Comparison of ENCODE assay signal across 8 mouse cellular contexts in the genomic region with DNA sequence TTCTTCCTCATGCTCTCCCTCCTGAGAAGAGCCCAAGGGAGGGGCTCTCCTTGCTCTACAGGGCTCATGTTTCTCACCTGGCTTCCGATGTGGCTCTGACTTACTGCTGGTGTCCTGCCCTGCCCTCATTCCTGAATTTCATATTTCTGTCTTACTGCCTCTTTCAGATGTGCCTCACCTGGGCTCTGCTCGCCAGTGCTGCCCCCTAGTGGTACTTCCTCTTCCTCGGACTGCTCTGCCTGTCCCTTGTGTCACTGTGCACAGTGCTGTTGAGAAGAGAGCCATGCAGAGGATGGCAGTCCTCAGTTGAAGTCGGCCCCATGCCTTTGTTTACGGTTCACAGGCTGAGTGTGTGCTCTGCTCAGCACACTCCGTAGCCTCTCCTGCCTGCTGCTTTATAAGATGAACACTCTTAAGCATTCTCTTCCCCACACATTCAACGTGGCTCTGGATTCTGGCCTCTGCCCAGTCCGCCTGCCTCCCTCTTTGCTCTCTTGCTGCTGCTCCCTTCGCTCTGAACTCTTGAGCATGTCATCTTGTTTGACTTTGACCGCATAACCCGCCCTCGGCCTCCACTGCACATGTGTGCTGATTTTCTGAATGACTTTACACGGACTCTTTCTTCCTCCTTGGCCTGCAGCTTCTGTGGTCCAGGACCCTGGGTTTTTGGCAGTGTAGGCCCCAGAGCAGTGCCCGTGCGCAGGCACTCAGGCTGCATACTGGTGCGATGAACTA.
DNase-seq lines count a peak whose midpoint lies in the region; ATAC-seq and TF ChIP-seq lines count a peak whose summit lies in the region.

No protein-coding gene starts in this region.

- WGBS in heart, embryonic 12.5 days = 71% methylated on average over 16 of the region's 16 CpGs
- 64% methylated on average over 16 of the region's 16 CpGs for WGBS in forebrain, embryonic 16.5 days

- peak; percentile 80; the same call in 1 of the 2 replicates for TF ChIP-seq CTCF in testis, adult 2 months (IDR thresholded peaks at IDR 0.05; ENCODE audit: control insufficient read depth, insufficient read depth, insufficient replicate concordance, low read depth, low read length)

- H3K9ac ChIP-seq in heart, embryonic 12.5 days = no peak overlapping the region
- H3K9ac ChIP-seq in forebrain, embryonic 16.5 days (replicated peaks; ENCODE audit: low read depth, low read length) = no peak overlapping the region

- H3K4me2 ChIP-seq in heart, embryonic 12.5 days = no peak overlapping the region
- H3K4me2 ChIP-seq in forebrain, embryonic 16.5 days (ENCODE audit: low read length) = no peak overlapping the region

- H3K9me3 ChIP-seq in heart, embryonic 12.5 days (replicated peaks) = no peaks in the 10 kb centered on the region
- H3K9me3 ChIP-seq in forebrain, embryonic 16.5 days (ENCODE audit: control insufficient read depth, low read length) = no peaks in the 10 kb centered on the region

- intact Hi-C loops in left cerebral cortex, postnatal 36 days (cut with DNase I) = no loop called here

- no peaks in the 10 kb centered on the region for H3K27me3 ChIP-seq in heart, embryonic 12.5 days (replicated peaks)
- H3K27me3 ChIP-seq in forebrain, embryonic 16.5 days (replicated peaks; ENCODE audit: control insufficient read depth, insufficient read depth, low read length) = no peaks in the 10 kb centered on the region
- no peaks in the 10 kb centered on the region for H3K27me3 ChIP-seq in testis, adult 2 months (ENCODE audit: control insufficient read depth, insufficient read depth, low read length)

- no peak for TF ChIP-seq POLR2A in testis, adult 2 months (IDR thresholded peaks at IDR 0.05; ENCODE audit: control insufficient read depth, low read depth, low read length)

- H3K36me3 ChIP-seq in heart, embryonic 12.5 days = no peaks in the 10 kb centered on the region
- no peaks in the 10 kb centered on the region for H3K36me3 ChIP-seq in forebrain, embryonic 16.5 days (ENCODE audit: control insufficient read depth, insufficient read depth)
- H3K36me3 ChIP-seq in testis, adult 2 months (ENCODE audit: control insufficient read depth, insufficient read depth, low read length) = no peaks in the 10 kb centered on the region

- ATAC-seq in heart, embryonic 12.5 days (ENCODE audit: insufficient number of reproducible peaks, low FRiP score) = no peak
- 0 out of 2 replicates have a peak, but pooled peaks have one; percentile 11 for ATAC-seq in forebrain, embryonic 16.5 days
- peak; percentile 57 for ATAC-seq in monocyte, adult 5-6 weeks (replicated peaks; ENCODE audit: insufficient number of reproducible peaks, low FRiP score, low TSS enrichment, poor library complexity, severe bottlenecking)

- peaks cover 59% of the 10 kb centered on the region for H3K4me1 ChIP-seq in heart, embryonic 12.5 days (replicated peaks)
- peaks cover 75% of the 10 kb centered on the region for H3K4me1 ChIP-seq in forebrain, embryonic 16.5 days (replicated peaks; ENCODE audit: control insufficient read depth, insufficient read depth, low read length)
- no peaks in the 10 kb centered on the region for H3K4me1 ChIP-seq in testis, adult 2 months (ENCODE audit: control insufficient read depth, insufficient read depth, low read length)

- H3K4me3 ChIP-seq in heart, embryonic 12.5 days = no peak overlapping the region
- no peak overlapping the region for H3K4me3 ChIP-seq in forebrain, embryonic 16.5 days (replicated peaks; ENCODE audit: low read length)
- H3K4me3 ChIP-seq in testis, adult 2 months (ENCODE audit: control insufficient read depth, low read depth, low read length) = no peak overlapping the region

- DNase-seq in heart, adult 18-20 months = peak; percentile 65 to 88
- peak; percentile 80 for DNase-seq in cerebellum, adult 11-12 months
- peak; percentile 74 for DNase-seq in induced T-regulatory cell, adult 2 months (ENCODE audit: low read depth)
- peak; percentile 59 to 69 for DNase-seq in left cerebral cortex, postnatal 36 days (ENCODE audit: low spot score in 2 of 2)

- no peak overlapping the region for H3K27ac ChIP-seq in heart, embryonic 12.5 days (ENCODE audit: poor library complexity, severe bottlenecking)
- no peak overlapping the region for H3K27ac ChIP-seq in forebrain, embryonic 16.5 days (ENCODE audit: low read length)
- H3K27ac ChIP-seq in testis, adult 2 months (ENCODE audit: control insufficient read depth, insufficient read depth, low read depth, low read length) = no peak overlapping the region
